Mouse (Mus musculus): ENCODE data around the gene Tesk2. TPM values are rescaled to one million over a fixed set of nuclear protein-coding genes. Genes with fewer than 3 reads are reported as not detected.

The Tesk2 gene
- polyA plus RNA-seq, 1 experiment from 2014 or later, result 6.9 TPM

- Histone ChIP-seq H3K4me3 (no peak overlapping the region), H3K9ac (no peak overlapping the region), H3K27ac (no peak overlapping the region), H3K9me3 (replicated peaks) (no peaks in the 10 kb centered on the region), H3K36me3 (peaks cover 39% of the 10 kb centered on the region), H3K27me3 (no peaks in the 10 kb centered on the region), H3K4me2 (replicated peaks) (no peak overlapping the region), H3K4me1 (peaks cover under 1% of the 10 kb centered on the region; the same call in 1 of the 2 replicates)
- WGBS, result 94% methylated on average over 2 of the region's 2 CpGs
- no peak for ATAC-seq (ENCODE audit: low FRiP score)
Observed at GRCm38 (mm10) chr4:116692146-116692545, 28.6 kb upstream of the Tesk2 start.

- H3K4me2 ChIP-seq (replicated peaks), result no peak overlapping the region
- H3K4me3 ChIP-seq, result no peak overlapping the region
- peaks cover 42% of the 10 kb centered on the region for H3K36me3 ChIP-seq
- H3K27ac ChIP-seq, result no peak overlapping the region
- WGBS, result 76% methylated on average over 2 of the region's 2 CpGs
- H3K9ac ChIP-seq, result no peak overlapping the region
- H3K27me3 ChIP-seq, result no peaks in the 10 kb centered on the region
- no peak for ATAC-seq (ENCODE audit: low FRiP score)
- no peaks in the 10 kb centered on the region for H3K4me1 ChIP-seq
- H3K9me3 ChIP-seq (replicated peaks), result no peaks in the 10 kb centered on the region
Observed at GRCm38 (mm10) chr4:116693785-116694184, 27.0 kb upstream of the Tesk2 start.

- no peaks in the 10 kb centered on the region for H3K4me1 ChIP-seq
- no peaks in the 10 kb centered on the region for H3K9me3 ChIP-seq (replicated peaks)
- no peak overlapping the region for H3K4me2 ChIP-seq (replicated peaks)
- no peaks in the 10 kb centered on the region for H3K27me3 ChIP-seq
- peaks cover 48% of the 10 kb centered on the region for H3K36me3 ChIP-seq
- no peak for ATAC-seq (ENCODE audit: low FRiP score)
- 89% methylated on average over 2 of the region's 2 CpGs for WGBS
- no peak overlapping the region for H3K4me3 ChIP-seq
- H3K9ac ChIP-seq, result no peak overlapping the region
- H3K27ac ChIP-seq, result no peak overlapping the region
Observed at GRCm38 (mm10) chr4:116698693-116699342, 21.9 kb upstream of the Tesk2 start.

- H3K27ac ChIP-seq, result no peak overlapping the region
- H3K9ac ChIP-seq, result no peak overlapping the region
- no peaks in the 10 kb centered on the region for H3K9me3 ChIP-seq (replicated peaks)
- ATAC-seq (ENCODE audit: low FRiP score), result no peak
- WGBS, result 82% methylated on average over 1 of the region's 1 CpGs
- H3K4me1 ChIP-seq, result no peaks in the 10 kb centered on the region
- no peak overlapping the region for H3K4me2 ChIP-seq (replicated peaks)
- no peak overlapping the region for H3K4me3 ChIP-seq
- no peaks in the 10 kb centered on the region for H3K27me3 ChIP-seq
- H3K36me3 ChIP-seq, result peaks cover 38% of the 10 kb centered on the region
Observed at GRCm38 (mm10) chr4:116700964-116701363, 19.8 kb upstream of the Tesk2 start.

GRCm38 (mm10) chr4:116703804-116704203 is 16.9 kb upstream of the Tesk2 start:
- 39% methylated on average over 6 of the region's 6 CpGs for WGBS
- Histone ChIP-seq H3K27ac (no peak overlapping the region), H3K4me2 (replicated peaks) (no peak overlapping the region), H3K27me3 (no peaks in the 10 kb centered on the region), H3K9me3 (replicated peaks) (no peaks in the 10 kb centered on the region), H3K36me3 (peaks cover 31% of the 10 kb centered on the region), H3K4me1 (peaks cover 6% of the 10 kb centered on the region; the same call in 1 of the 2 replicates), H3K4me3 (no peak overlapping the region), H3K9ac (no peak overlapping the region)
- ATAC-seq (ENCODE audit: low FRiP score), result no peak

GRCm38 (mm10) chr4:116707666-116708065 is 13.1 kb upstream of the Tesk2 start:
- H3K4me2 ChIP-seq (replicated peaks), result peak overlapping the region; percentile 73
- peaks cover 15% of the 10 kb centered on the region for H3K4me1 ChIP-seq
- no peak overlapping the region for H3K27ac ChIP-seq
- H3K4me3 ChIP-seq, result peak overlapping the region; percentile 60
- peaks cover 10% of the 10 kb centered on the region for H3K36me3 ChIP-seq
- H3K27me3 ChIP-seq, result no peaks in the 10 kb centered on the region
- H3K9me3 ChIP-seq (replicated peaks), result no peaks in the 10 kb centered on the region
- WGBS, result 21% methylated on average over 9 of the region's 9 CpGs
- ATAC-seq (ENCODE audit: low FRiP score), result 0 out of 2 replicates have a peak, but pooled peaks have one; percentile 23
- peak overlapping the region; percentile 68 for H3K9ac ChIP-seq

GRCm38 (mm10) chr4:116708201-116708764 is 12.5 kb upstream of the Tesk2 start, which contains the start of the genes Mmachc and Ccdc163:
Mmachc (minus strand) TSS chr4:116708406.
Ccdc163 (plus strand) TSS chr4:116708509.
- H3K9ac ChIP-seq, result peak within 1 kb of the TSS; percentile 68
- H3K27me3 ChIP-seq, result no peaks in the 10 kb centered on the region
- peak within 1 kb of the TSS; percentile 60 for H3K4me3 ChIP-seq
- H3K4me1 ChIP-seq, result peaks cover 15% of the 10 kb centered on the region
- no peak within 1 kb of the TSS for H3K27ac ChIP-seq
- H3K4me2 ChIP-seq (replicated peaks), result peak within 1 kb of the TSS; percentile 73
- H3K9me3 ChIP-seq (replicated peaks), result no peaks in the 10 kb centered on the region
- WGBS, result under 1% methylated on average over 29 of the region's 29 CpGs
- ATAC-seq (ENCODE audit: low FRiP score), result peak; percentile 99
- peaks cover 8% of the 10 kb centered on the region for H3K36me3 ChIP-seq

- 4% methylated on average over 9 of the region's 9 CpGs for WGBS
- H3K27me3 ChIP-seq, result no peaks in the 10 kb centered on the region
Observed at GRCm38 (mm10) chr4:116708791-116709390, 11.9 kb upstream of the Tesk2 start.

GRCm38 (mm10) chr4:116710154-116710553 is 10.6 kb upstream of the Tesk2 start:
- Histone ChIP-seq H3K4me1 (peaks cover 15% of the 10 kb centered on the region), H3K27me3 (no peaks in the 10 kb centered on the region), H3K4me2 (replicated peaks) (no peak overlapping the region), H3K4me3 (no peak overlapping the region), H3K9me3 (replicated peaks) (no peaks in the 10 kb centered on the region), H3K27ac (no peak overlapping the region), H3K9ac (no peak overlapping the region), H3K36me3 (no peaks in the 10 kb centered on the region)
- 94% methylated on average over 2 of the region's 2 CpGs for WGBS
- no peak for ATAC-seq (ENCODE audit: low FRiP score)

More at GRCm38 (mm10) chr4:116708791-116709390, 11.9 kb upstream of the Tesk2 start:
- Histone ChIP-seq H3K4me3 (peak overlapping the region; percentile 60), H3K9me3 (replicated peaks) (no peaks in the 10 kb centered on the region), H3K36me3 (peaks cover 3% of the 10 kb centered on the region; the same call in 1 of the 2 replicates), H3K9ac (peak overlapping the region; percentile 65), H3K4me1 (peaks cover 15% of the 10 kb centered on the region), H3K27ac (no peak overlapping the region), H3K4me2 (replicated peaks) (peak overlapping the region; percentile 70)
- ATAC-seq (ENCODE audit: low FRiP score), result peak; percentile 49; the same call in 1 of the 2 replicates

GRCm38 (mm10) chr4:116712536-116712935 is 8.2 kb upstream of the Tesk2 start:
- 80% methylated on average over 1 of the region's 1 CpGs for WGBS
- Histone ChIP-seq H3K4me3 (no peak overlapping the region), H3K4me1 (peaks cover 12% of the 10 kb centered on the region), H3K4me2 (replicated peaks) (no peak overlapping the region), H3K27ac (no peak overlapping the region), H3K9me3 (replicated peaks) (no peaks in the 10 kb centered on the region), H3K9ac (no peak overlapping the region), H3K36me3 (peaks cover 5% of the 10 kb centered on the region; the same call in 1 of the 2 replicates), H3K27me3 (no peaks in the 10 kb centered on the region)
- no peak for ATAC-seq (ENCODE audit: low FRiP score)

GRCm38 (mm10) chr4:116719396-116719795 is 1.4 kb upstream of the Tesk2 start:
- no peak overlapping the region for H3K27ac ChIP-seq
- no peak overlapping the region for H3K4me3 ChIP-seq
- H3K27me3 ChIP-seq, result 0 out of 2 replicates have a peak, but pooled peaks cover 3% of the 10 kb centered on the region
- H3K9ac ChIP-seq, result no peak overlapping the region
- no peaks in the 10 kb centered on the region for H3K9me3 ChIP-seq (replicated peaks)
- 20% methylated on average over 3 of the region's 3 CpGs for WGBS
- H3K36me3 ChIP-seq, result peaks cover 5% of the 10 kb centered on the region; the same call in 1 of the 2 replicates
- peaks cover 15% of the 10 kb centered on the region for H3K4me1 ChIP-seq
- ATAC-seq (ENCODE audit: low FRiP score), result no peak
- no peak overlapping the region for H3K4me2 ChIP-seq (replicated peaks)

- Histone ChIP-seq H3K9me3 (replicated peaks) (no peaks in the 10 kb centered on the region), H3K27ac (peak overlapping the region; percentile 81), H3K27me3 (0 out of 2 replicates have a peak, but pooled peaks cover 3% of the 10 kb centered on the region), H3K4me2 (replicated peaks) (peak overlapping the region; percentile 90), H3K9ac (peak overlapping the region; percentile 82), H3K4me3 (peak overlapping the region; percentile 80), H3K36me3 (no peaks in the 10 kb centered on the region; the same call in 1 of the 2 replicates), H3K4me1 (peaks cover 15% of the 10 kb centered on the region)
- no peak for ATAC-seq (ENCODE audit: low FRiP score)
- 0% methylated on average over 29 of the region's 29 CpGs for WGBS
Observed at GRCm38 (mm10) chr4:116721098-116721628, 415 bp downstream of the Tesk2 start.
